Mouse (Mus musculus) bone marrow macrophage, adult 2 months (primary cell): ENCODE results near the gene 1700018B08Rik. TPM values are rescaled to one million over a fixed set of nuclear protein-coding genes. Genes with fewer than 3 reads are reported as not detected.
A peak's percentile ranks its signal among the peaks of the same experiment; 100 is the strongest.

ENCODE experiments used
- H3K27ac ChIP-seq: 2 replicates; pipeline ENCODE4 v1.5.1; 2012; ENCODE audit warnings: low read depth, low read length; ENCODE audit not compliant: insufficient read depth
- H3K4me1 ChIP-seq: 2 replicates; pipeline ENCODE4 v1.6.1; 2012; ENCODE audit warnings: low read length; ENCODE audit not compliant: control insufficient read depth, insufficient read depth
- H3K4me3 ChIP-seq: 2 replicates; pipeline ENCODE4 v1.5.1; 2012; ENCODE audit warnings: mild to moderate bottlenecking, low read length, moderate library complexity; ENCODE audit not compliant: insufficient read depth
- CTCF ChIP-seq: IDR thresholded peaks from 2 replicates; pipeline ENCODE4 v1.5.1; 2012; ENCODE audit warnings: low read depth, mild to moderate bottlenecking, low read length, moderate library complexity
- POLR2A ChIP-seq: IDR thresholded peaks from 2 replicates; pipeline ENCODE4 v1.6.1; 2012; ENCODE audit warnings: mild to moderate bottlenecking, low read depth, low read length, borderline replicate concordance
- polyA plus RNA-seq: library from polyadenylated mRNA; stranded (reverse); fragments of >200 nt; gene quantifications from 2 replicates; pipeline ENCODE4 v1.2.4, GENCODE M21; 2012; ENCODE audit not compliant: missing spikeins, insufficient read depth, insufficient read length

Gene 1700018B08Rik
- polyA plus RNA-seq, 1 experiment, result not detected

DNA sequence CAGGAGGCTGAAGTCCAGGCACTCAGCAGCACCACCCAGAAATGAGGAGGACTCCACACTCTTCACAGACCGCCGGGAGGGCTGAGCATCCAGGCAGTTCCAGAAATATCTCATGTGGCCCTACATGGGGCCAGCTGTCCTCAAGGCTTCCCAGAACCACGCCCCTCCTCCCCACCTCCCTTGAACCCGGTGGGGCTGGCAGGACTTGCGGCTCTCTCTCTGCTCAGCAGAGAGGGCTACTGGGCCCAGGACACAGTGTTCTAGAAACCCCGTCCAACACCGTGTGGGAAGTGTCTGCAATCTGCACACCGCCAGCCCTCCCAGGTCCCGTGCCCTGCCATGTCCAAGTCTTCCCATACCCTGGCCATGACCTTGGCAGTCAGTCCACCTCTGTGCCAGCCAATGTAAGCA lies 18.8 kb upstream of the 1700018B08Rik start:
- Histone ChIP-seq H3K4me1 (peaks cover 4% of the 10 kb centered on the region; the same call in 1 of the 2 replicates), H3K27ac (no peak overlapping the region), H3K4me3 (no peak overlapping the region)
- no peak for TF ChIP-seq CTCF

DNA sequence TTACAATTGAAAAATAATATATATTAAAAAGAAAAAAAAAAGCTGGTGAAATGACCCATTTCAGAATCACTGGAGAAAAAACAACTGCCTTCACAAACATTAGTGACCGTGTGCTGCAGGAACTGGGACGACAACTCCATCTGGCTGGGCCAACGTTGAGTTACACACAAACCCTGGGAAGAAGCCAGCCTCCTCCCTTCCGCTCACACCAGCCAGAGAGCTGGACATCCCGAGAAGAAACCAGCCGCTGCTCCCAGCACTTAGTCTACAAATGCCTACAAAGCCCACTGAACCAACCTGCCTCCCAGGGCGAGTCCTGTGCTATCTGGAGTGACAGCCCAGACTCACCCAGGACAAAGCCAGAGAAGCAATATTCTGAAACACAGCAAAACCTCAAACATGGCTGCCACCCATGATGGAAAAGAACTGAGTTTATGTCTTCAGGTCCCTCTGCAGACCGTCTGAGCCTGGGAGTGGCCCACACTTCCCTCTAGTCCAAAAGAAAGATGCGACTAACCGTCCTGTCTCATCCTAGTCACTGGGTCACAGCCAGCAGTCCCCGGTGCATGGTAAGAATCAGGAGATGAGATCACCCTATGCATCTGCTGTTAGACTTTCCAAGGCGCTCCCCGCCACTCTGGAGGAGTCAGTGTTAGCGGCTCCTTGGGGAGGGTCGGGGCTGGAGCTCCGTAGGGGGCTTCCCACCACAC lies 17.7 kb upstream of the 1700018B08Rik start:
- TF ChIP-seq CTCF (no peak), POLR2A (no peak)
- no peak overlapping the region for H3K4me3 ChIP-seq
- H3K27ac ChIP-seq, result no peak overlapping the region
- H3K4me1 ChIP-seq, result peaks cover 4% of the 10 kb centered on the region; the same call in 1 of the 2 replicates

DNA sequence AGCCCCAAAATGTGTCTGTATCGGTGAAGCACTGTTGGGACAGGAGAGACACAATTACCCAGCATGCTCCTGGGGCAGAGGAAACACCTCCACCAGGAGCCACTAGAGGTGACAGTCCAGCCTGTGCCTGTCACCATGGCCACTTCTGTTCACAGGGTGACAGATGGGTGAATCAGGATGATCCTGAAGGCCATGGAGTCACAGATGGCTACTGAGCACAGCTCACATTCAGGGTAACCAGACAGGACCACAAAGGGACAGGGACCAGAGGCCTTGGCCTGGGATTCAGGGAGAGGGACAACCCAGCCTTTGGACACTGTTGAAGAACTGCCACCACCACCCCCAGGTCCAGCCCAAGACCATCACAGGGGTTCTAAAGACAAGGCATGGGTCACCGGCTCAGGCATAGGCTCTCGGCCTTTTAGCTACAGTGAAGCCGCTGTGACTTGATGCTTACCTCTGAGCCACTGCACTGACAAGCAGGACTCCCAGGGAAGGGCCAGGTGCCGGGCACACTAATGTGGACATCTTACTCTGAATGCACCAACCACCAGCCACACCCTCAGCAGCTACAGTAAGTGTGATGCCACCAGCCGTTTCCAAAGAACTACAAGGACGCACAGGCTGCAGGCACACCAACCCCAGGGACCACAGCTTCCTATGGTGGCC lies 16.4 kb upstream of the 1700018B08Rik start:
- no peak overlapping the region for H3K27ac ChIP-seq
- TF ChIP-seq POLR2A (no peak), CTCF (no peak)
- no peak overlapping the region for H3K4me3 ChIP-seq
- no peaks in the 10 kb centered on the region for H3K4me1 ChIP-seq

DNA sequence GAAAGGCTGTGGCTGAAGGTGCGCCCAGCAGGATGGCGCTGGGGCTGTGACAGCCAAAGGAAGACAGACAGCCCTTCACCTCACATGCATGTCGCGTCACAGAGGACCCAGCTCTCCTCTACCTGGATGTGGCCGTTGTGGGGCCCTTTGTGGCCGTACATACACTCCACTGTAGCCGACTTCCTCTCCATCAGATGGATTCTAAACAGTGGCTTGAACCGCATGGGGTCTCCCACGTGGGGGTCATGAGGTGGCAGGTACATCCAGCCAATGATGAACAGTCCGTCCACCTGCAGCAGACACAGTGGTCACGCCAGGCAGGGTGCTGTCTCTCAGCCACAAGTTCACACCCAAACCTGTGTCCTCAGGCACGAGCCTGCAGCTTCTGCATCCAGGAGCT lies 15.7 kb upstream of the 1700018B08Rik start:
- TF ChIP-seq POLR2A (no peak), CTCF (no peak)
- Histone ChIP-seq H3K4me1 (no peaks in the 10 kb centered on the region), H3K4me3 (no peak overlapping the region), H3K27ac (no peak overlapping the region)

DNA sequence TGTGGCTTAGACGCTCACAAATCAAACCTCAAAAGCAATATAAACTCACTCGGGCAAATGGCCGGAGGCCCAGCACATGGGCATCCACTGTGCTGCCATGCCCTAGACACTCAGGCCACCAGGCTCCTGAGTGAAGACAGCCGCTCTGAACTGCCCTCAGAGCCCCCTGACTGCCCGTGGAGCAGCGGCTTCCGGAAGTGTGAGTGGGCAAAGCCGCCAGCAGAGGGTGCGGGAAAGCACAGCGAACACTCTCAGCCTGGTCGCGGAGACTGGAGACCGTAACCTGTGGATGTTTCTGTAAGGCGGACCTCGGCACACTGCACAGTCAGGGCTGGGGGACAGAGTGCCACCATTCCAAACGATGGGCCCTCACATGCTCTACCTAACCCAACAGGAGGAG lies 14.4 kb upstream of the 1700018B08Rik start:
- TF ChIP-seq CTCF, result no peak
- no peak for TF ChIP-seq POLR2A
- Histone ChIP-seq H3K4me1 (peaks cover 12% of the 10 kb centered on the region), H3K27ac (no peak overlapping the region), H3K4me3 (no peak overlapping the region)

DNA sequence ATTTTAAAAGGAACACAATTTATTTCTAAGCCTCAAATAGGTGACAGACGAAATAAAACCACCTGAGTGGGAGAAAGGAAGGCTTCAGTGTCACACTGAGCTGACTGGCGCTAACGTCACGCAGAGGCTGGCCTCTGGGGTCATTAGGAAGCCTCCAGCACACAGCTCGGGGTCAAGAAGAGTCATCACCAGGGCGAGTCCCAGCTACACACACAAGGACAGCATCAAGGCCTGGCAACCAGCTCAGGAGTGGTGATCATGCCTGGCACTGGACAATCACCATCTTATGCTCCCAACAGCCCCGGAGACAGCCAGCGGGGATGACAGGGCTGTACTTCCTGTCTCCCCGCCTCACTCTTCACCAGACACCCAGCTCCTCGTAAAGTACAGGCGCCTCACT lies 13.6 kb upstream of the 1700018B08Rik start:
- peaks cover 15% of the 10 kb centered on the region for H3K4me1 ChIP-seq
- TF ChIP-seq POLR2A (no peak), CTCF (no peak)
- no peak overlapping the region for H3K4me3 ChIP-seq
- H3K27ac ChIP-seq, result no peak overlapping the region

DNA sequence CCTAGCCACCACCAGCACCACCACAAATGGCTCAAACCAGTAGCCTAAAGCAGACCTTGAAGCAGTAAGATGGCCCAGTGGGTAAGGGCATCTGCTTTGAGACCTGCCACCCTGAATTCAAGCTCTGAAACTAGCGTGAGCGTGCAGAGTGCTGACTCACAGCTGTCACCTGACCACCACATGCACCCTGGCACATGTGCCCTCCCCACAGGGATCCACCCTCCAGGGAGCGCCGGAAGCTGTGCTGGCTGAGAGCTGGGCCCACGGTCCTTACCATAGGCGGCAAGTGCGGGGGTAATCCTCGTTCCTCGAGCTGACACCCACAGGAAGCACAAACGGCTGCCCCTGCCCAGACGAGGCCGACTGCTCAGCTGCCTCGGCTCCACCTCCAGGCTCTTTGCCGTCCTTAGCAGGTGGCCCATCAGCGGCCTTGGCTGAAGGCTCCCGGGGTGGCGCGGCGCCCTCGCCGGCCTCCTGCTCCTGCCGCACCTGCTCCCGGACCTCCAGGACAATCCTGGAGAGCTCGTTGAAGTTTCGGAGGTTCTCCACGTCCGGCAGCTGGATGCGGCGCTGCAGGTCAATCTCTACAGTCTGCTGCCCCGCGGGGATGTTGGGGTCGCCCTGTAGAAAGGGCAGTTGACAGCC lies 9.8 kb upstream of the 1700018B08Rik start:
- Histone ChIP-seq H3K27ac (peak overlapping the region; percentile 44), H3K4me3 (no peak overlapping the region), H3K4me1 (peaks cover 15% of the 10 kb centered on the region)
- TF ChIP-seq CTCF (no peak), POLR2A (no peak)

DNA sequence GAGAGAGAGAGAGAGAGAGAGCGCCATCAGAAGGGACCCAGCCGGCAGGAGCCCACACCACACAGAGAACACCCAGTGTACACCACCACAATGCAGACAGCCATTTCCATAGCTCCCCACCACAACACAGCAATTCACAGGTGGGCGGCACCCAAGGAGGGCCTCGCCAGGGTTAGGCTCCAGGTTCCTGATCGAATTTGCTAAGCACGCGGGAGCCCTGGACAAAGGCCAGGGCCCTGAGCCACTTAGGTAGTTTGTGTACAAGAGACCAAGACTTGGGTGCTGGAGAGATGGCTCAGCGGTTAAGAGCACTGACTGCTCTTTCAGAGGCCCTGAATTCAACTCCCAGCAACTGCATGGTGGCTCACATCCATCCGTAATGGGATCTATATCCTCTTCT lies 8.4 kb upstream of the 1700018B08Rik start:
- Histone ChIP-seq H3K27ac (no peak overlapping the region), H3K4me3 (no peak overlapping the region), H3K4me1 (peaks cover 15% of the 10 kb centered on the region)
- TF ChIP-seq CTCF (no peak), POLR2A (no peak)

DNA sequence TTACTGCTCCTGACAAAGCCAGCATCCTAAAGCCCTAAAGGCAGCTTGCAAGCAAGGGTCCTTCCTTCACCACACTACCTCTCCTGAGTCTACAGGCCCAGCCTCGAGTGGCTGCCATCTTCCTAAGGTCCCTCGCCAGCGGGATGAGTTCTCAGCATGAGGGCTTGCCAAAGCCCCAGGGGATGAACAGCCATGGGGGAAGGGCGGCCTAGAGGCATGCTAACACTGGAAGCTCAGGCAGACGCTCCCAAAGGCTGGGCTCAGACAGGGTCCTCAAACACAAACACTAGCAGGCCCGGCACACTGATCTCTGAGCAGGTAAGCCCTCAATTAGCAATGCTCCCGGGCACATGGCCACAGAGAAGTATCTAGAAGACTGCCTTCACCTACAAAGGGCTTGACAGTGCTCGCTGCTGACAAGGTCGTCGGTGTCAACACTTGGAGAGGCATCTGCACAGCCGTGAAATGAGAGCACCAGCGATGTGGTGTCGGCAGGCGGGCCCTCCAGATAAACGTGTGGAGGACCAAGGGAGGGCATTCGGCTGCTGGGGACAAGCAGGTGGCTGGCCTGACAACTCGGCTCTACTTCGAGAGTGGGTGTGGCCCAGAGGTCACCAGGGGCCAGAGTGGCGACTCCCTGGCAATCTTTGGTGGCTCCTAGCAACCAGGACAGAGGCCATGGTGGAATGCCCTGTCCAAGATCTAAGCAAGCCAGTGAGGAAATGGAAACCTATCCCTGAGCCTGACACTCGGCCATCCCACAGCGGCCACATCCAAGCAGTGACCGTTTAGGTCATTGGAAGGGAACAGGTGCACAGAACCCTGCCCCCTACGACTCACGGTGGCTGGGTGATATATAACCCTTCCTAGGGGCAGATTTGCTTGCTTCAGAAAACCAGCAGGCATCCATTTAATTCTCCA lies 7.2 kb upstream of the 1700018B08Rik start:
- H3K4me1 ChIP-seq, result peaks cover 15% of the 10 kb centered on the region
- H3K27ac ChIP-seq, result no peak overlapping the region
- no peak overlapping the region for H3K4me3 ChIP-seq
- no peak for TF ChIP-seq POLR2A
